Mouse (Mus musculus): ENCODE results near the gene Tra2b. TPM values are rescaled to one million over a fixed set of nuclear protein-coding genes. Genes with fewer than 3 reads are reported as not detected.
A peak's percentile ranks its signal among the peaks of the same experiment; 100 is the strongest.
"Not testable (repeated sequence)": the region's sequence is repeated elsewhere in the genome, so short reads cannot be mapped to it uniquely, and the experiment has no call there.

Tra2b gene
- polyA plus RNA-seq (2015; fragmentation: Nextera tagmentation; extraction: Ambion mirVana) = 411 and 430 TPM in 2 replicates

GRCm38 (mm10) chr16:22265849-22266376 is at the start of gene Tra2b:
Gene Tra2b (minus strand): TSS chr16:22266005.
- H3K4me3 ChIP-seq = peak within 1 kb of the TSS; percentile 99
- peaks cover 13% of the 10 kb centered on the region for H3K4me1 ChIP-seq
- H3K9me3 ChIP-seq = no peaks in the 10 kb centered on the region
- no peaks in the 10 kb centered on the region for H3K27me3 ChIP-seq
- peak within 1 kb of the TSS; percentile 98 for H3K27ac ChIP-seq
- ATAC-seq (ENCODE audit: insufficient number of reproducible peaks, insufficient read depth, low FRiP score, low TSS enrichment, low read depth) = peak; percentile 98
- WGBS = under 1% methylated on average over 38 of the region's 38 CpGs
- peak within 1 kb of the TSS; percentile 66 for H3K4me2 ChIP-seq
- H3K9ac ChIP-seq = peak within 1 kb of the TSS; percentile 99
- no peaks in the 10 kb centered on the region for H3K36me3 ChIP-seq

DNA sequence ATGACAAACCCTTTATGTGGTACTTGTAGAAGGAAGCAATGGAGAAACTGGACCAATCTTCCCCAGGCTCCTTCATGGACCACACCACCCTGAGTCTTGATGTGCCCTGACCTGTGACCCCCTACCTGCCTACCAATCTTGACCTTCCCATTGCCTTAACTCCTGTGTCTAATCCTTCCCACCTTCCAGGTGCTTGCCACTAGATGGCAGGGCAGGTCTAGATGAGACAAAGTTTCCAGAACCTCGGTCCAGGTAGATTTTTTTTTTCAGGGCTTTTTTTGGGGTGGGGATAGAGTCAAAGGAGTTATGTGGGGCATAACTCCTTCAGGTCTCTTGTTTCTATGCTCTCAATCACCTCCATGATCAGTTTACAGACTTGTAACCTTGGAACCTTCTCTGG is 44.8 kb upstream of the Tra2b start:
- Histone ChIP-seq H3K9ac (no peak overlapping the region), H3K4me3 (no peak overlapping the region), H3K27ac (no peak overlapping the region), H3K9me3 (no peaks in the 10 kb centered on the region), H3K4me2 (no peak overlapping the region), H3K36me3 (no peaks in the 10 kb centered on the region), H3K4me1 (peaks cover 8% of the 10 kb centered on the region; the same call in 1 of the 2 replicates), H3K27me3 (no peaks in the 10 kb centered on the region)
- no peak for ATAC-seq (ENCODE audit: insufficient number of reproducible peaks, insufficient read depth, low FRiP score, low TSS enrichment, low read depth)
- 13% methylated on average over 1 of the region's 1 CpGs for WGBS

- H3K36me3 ChIP-seq = no peaks in the 10 kb centered on the region
- H3K9ac ChIP-seq = no peak overlapping the region
- ATAC-seq (ENCODE audit: insufficient number of reproducible peaks, insufficient read depth, low FRiP score, low TSS enrichment, low read depth) = no peak
- no peak overlapping the region for H3K4me2 ChIP-seq
- WGBS = 31% methylated on average over 5 of the region's 5 CpGs
- no peak overlapping the region for H3K27ac ChIP-seq
- no peaks in the 10 kb centered on the region for H3K9me3 ChIP-seq
- H3K27me3 ChIP-seq = no peaks in the 10 kb centered on the region
- no peak overlapping the region for H3K4me3 ChIP-seq
- peaks cover 8% of the 10 kb centered on the region; the same call in 1 of the 2 replicates for H3K4me1 ChIP-seq
Observed at GRCm38 (mm10) chr16:22302606-22303005, 36.8 kb upstream of the Tra2b start.

DNA sequence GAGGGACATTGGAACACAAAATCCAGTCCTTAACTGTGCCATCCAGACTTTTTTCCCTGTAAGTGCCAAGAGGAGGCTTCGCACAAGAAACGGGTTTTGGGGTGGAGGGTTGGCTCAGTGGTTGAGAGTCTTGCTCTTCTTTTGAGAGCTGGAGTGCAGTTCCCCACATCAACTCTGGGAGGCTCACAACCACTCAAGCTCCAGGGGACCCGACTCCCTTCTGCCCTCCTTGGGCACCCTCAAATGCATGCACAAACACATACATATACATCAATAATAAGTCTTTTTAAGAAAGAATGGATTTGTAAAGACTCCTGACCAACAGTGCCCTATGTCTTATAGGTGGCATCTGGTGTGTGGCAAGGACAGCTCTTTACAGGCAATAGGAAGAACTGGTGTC is 35.6 kb upstream of the Tra2b start:
- Histone ChIP-seq H3K9me3 (no peaks in the 10 kb centered on the region), H3K27ac (no peak overlapping the region), H3K4me3 (no peak overlapping the region), H3K27me3 (no peaks in the 10 kb centered on the region), H3K4me2 (no peak overlapping the region), H3K36me3 (no peaks in the 10 kb centered on the region), H3K9ac (no peak overlapping the region), H3K4me1 (no peaks in the 10 kb centered on the region)
- WGBS = 75% methylated on average over 3 of the region's 3 CpGs
- no peak for ATAC-seq (ENCODE audit: insufficient number of reproducible peaks, insufficient read depth, low FRiP score, low TSS enrichment, low read depth)

GRCm38 (mm10) chr16:22296901-22297300 is 31.1 kb upstream of the Tra2b start:
- WGBS = 71% methylated on average over 6 of the region's 6 CpGs
- Histone ChIP-seq H3K9me3 (no peaks in the 10 kb centered on the region), H3K9ac (no peak overlapping the region), H3K4me3 (no peak overlapping the region), H3K27me3 (no peaks in the 10 kb centered on the region), H3K27ac (no peak overlapping the region), H3K36me3 (no peaks in the 10 kb centered on the region), H3K4me2 (no peak overlapping the region), H3K4me1 (no peaks in the 10 kb centered on the region)
- ATAC-seq (ENCODE audit: insufficient number of reproducible peaks, insufficient read depth, low FRiP score, low TSS enrichment, low read depth) = no peak

DNA sequence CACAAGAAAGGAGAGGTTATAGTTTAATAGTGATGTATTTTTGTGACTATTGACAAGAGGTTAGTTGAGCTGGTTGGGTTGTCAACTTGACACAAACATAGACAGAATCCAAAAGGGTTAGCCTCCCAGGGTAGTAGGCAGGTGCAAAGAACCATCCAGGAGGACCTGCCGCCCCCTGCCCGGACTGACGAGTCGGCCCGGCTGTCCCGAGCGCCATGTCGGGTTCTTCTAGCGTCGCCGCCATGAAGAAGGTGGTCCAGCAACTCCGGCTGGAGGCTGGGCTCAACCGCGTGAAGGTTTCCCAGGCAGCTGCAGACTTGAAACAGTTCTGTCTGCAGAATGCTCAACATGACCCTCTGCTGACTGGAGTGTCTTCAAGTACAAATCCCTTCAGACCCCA is 29.0 kb upstream of the Tra2b start:
- H3K36me3 ChIP-seq; ATAC-seq (ENCODE audit: insufficient number of reproducible peaks, insufficient read depth, low FRiP score, low TSS enrichment, low read depth); H3K9me3 ChIP-seq; H3K4me2 ChIP-seq; H3K9ac ChIP-seq; H3K27ac ChIP-seq; H3K27me3 ChIP-seq; H3K4me3 ChIP-seq; H3K4me1 ChIP-seq: not testable (repeated sequence)
- 94% methylated on average over 14 of the region's 14 CpGs for WGBS

GRCm38 (mm10) chr16:22293600-22293999 is 27.8 kb upstream of the Tra2b start:
- H3K27me3 ChIP-seq = no peaks in the 10 kb centered on the region
- H3K4me2 ChIP-seq = no peak overlapping the region
- no peak overlapping the region for H3K9ac ChIP-seq
- H3K4me3 ChIP-seq = no peak overlapping the region
- 57% methylated on average over 2 of the region's 2 CpGs for WGBS
- no peaks in the 10 kb centered on the region for H3K36me3 ChIP-seq
- no peak overlapping the region for H3K27ac ChIP-seq
- H3K4me1 ChIP-seq = no peaks in the 10 kb centered on the region
- H3K9me3 ChIP-seq = peaks cover 7% of the 10 kb centered on the region; the same call in 1 of the 2 replicates
- ATAC-seq (ENCODE audit: insufficient number of reproducible peaks, insufficient read depth, low FRiP score, low TSS enrichment, low read depth) = no peak

GRCm38 (mm10) chr16:22292394-22292793 is 26.6 kb upstream of the Tra2b start:
- Histone ChIP-seq H3K9me3 (peaks cover 7% of the 10 kb centered on the region; the same call in 1 of the 2 replicates), H3K9ac (no peak overlapping the region), H3K4me3 (no peak overlapping the region), H3K4me2 (no peak overlapping the region), H3K27me3 (no peaks in the 10 kb centered on the region), H3K27ac (no peak overlapping the region), H3K4me1 (no peaks in the 10 kb centered on the region), H3K36me3 (no peaks in the 10 kb centered on the region)
- ATAC-seq (ENCODE audit: insufficient number of reproducible peaks, insufficient read depth, low FRiP score, low TSS enrichment, low read depth) = no peak
- WGBS = 83% methylated on average over 4 of the region's 4 CpGs

DNA sequence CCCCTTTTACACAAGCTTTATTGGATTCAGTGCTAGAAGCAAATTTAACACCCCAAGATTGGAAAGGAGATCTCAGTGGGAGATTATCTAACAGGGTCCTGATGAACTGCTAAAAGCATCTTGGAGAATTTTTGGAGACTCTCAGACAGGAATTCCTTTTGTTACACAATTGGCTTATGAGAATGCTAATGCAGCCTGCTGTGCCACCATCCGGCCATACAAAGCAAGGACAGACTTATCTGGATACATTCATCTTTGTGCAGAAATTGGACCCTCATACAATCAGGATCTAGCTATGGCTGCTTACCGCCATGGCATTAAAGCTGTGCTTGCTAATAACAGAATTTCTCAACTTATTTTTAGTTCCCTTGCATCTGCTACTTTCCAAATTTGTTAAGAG is 23.8 kb upstream of the Tra2b start:
- Histone ChIP-seq H3K27ac (no peak overlapping the region), H3K27me3 (no peaks in the 10 kb centered on the region), H3K9ac (no peak overlapping the region), H3K4me3 (no peak overlapping the region), H3K9me3 (peaks cover 7% of the 10 kb centered on the region; the same call in 1 of the 2 replicates), H3K36me3 (no peaks in the 10 kb centered on the region), H3K4me2 (no peak overlapping the region), H3K4me1 (no peaks in the 10 kb centered on the region)
- no peak for ATAC-seq (ENCODE audit: insufficient number of reproducible peaks, insufficient read depth, low FRiP score, low TSS enrichment, low read depth)
- WGBS = 68% methylated on average over 2 of the region's 2 CpGs

GRCm38 (mm10) chr16:22286996-22287395 is 21.2 kb upstream of the Tra2b start:
- Histone ChIP-seq H3K9me3 (peaks cover 7% of the 10 kb centered on the region; the same call in 1 of the 2 replicates), H3K27ac (no peak overlapping the region), H3K9ac (no peak overlapping the region), H3K36me3 (no peaks in the 10 kb centered on the region), H3K4me3 (no peak overlapping the region), H3K4me1 (no peaks in the 10 kb centered on the region), H3K4me2 (no peak overlapping the region), H3K27me3 (no peaks in the 10 kb centered on the region)
- ATAC-seq (ENCODE audit: insufficient number of reproducible peaks, insufficient read depth, low FRiP score, low TSS enrichment, low read depth) = no peak
- 94% methylated on average over 1 of the region's 1 CpGs for WGBS

DNA sequence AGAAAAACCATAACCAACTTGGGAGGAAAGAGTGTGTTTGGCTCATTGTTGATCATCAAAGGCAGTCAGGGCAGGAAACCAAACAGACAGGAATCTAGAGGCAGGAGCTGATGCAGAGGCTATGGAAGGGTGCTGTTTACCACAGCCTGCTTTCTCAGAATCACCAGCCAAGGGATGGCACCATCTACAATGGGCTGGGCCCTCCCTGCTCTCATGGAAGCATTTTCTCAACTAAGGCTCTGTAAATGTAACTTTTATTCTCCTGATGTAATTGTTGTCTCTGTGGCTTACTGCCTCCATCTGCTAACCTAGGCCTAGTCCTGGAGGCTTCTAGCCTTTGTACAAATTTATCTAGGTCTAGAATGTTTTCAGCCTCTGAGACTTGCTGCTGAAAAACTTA is 10.7 kb upstream of the Tra2b start:
- Histone ChIP-seq H3K4me3 (no peak overlapping the region), H3K4me2 (no peak overlapping the region), H3K27ac (no peak overlapping the region), H3K4me1 (no peaks in the 10 kb centered on the region), H3K36me3 (no peaks in the 10 kb centered on the region), H3K9me3 (peaks cover 13% of the 10 kb centered on the region), H3K27me3 (no peaks in the 10 kb centered on the region), H3K9ac (no peak overlapping the region)
- ATAC-seq (ENCODE audit: insufficient number of reproducible peaks, insufficient read depth, low FRiP score, low TSS enrichment, low read depth) = no peak

DNA sequence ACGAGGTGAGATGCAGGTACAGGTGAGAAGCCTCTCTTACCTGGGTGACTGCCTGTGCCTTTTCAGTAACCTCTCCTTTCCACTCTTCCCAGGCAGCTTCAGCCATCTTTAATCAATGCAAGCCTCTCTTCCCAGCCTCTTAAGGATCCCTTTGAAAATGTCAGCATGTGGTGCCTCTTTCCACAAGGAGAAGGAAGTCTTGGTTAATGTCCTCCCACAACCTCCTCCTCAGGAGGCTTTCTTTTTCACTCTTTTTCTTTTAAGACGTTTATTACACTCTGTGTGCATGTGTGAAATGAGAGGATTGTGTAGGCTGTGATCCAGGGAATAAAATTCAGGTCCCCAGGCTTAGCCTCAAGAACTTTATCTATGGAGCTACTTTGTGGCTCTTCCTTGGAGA is 9.3 kb upstream of the Tra2b start:
- Histone ChIP-seq H3K27ac (no peak overlapping the region), H3K9ac (no peak overlapping the region), H3K4me2 (no peak overlapping the region), H3K4me3 (no peak overlapping the region), H3K9me3 (peaks cover 13% of the 10 kb centered on the region), H3K4me1 (no peaks in the 10 kb centered on the region), H3K36me3 (no peaks in the 10 kb centered on the region), H3K27me3 (no peaks in the 10 kb centered on the region)
- WGBS = 58% methylated on average over 2 of the region's 2 CpGs
- ATAC-seq (ENCODE audit: insufficient number of reproducible peaks, insufficient read depth, low FRiP score, low TSS enrichment, low read depth) = no peak

Data from embryonic facial prominence, embryonic 13.5 days (tissue).